Mouse (Mus musculus) CD4-positive naive resting alpha-beta T cell, adult 76 days (primary cell): ENCODE data around the gene Olfr1164. TPM values are rescaled to one million over a fixed set of nuclear protein-coding genes. Genes with fewer than 3 reads are reported as not detected.

Source experiments
- total RNA-seq: library from RNA; stranded (reverse); gene quantifications from one replicate; pipeline ENCODE4 v1.2.4, GENCODE M21; 2023

Olfr1164 gene
- total RNA-seq = not detected

DNA sequence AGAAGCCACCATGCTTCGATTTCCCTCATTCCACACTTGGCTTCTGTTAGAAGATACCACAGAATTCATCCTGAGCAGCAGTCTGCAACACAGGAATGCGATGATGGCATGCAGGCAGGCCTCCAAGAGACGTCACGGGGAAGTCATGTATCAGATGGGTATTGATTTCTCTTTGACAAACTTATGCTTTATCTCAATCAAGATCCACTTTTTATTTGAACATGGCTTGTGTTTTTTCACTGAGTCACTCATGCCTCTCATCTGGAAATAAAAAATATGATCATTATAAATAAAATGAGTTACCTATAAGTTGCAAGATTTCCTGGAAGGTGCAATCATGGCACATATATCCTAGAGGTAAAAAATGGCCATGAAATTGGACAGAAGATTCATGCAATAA lies at the start of gene Olfr1164:
Gene Olfr1164 (minus strand): TSS at position 101 of the 400 bp plus-strand sequence.

DNA sequence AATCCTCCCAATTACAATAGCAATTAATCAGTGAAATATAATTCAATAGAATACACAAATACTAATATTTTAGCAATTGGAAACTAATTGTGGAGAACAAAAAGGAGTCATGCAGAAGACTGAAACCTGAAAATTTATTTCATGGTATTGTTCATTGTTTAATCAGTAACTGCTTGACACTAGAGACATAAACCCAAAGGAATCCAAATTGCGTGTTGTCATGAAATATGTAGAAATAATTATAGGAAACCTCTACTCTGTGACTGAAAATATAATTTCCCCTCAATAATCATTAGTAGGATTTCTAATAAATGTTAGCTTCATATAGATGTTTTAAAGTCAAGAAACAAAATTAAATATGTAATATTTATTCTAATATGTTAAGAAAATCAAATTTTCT lies 34.4 kb upstream of the Olfr1164 start, which contains the start of gene Olfr1166:
Gene Olfr1166 (minus strand): TSS at position 101 of the 400 bp plus-strand sequence.

DNA sequence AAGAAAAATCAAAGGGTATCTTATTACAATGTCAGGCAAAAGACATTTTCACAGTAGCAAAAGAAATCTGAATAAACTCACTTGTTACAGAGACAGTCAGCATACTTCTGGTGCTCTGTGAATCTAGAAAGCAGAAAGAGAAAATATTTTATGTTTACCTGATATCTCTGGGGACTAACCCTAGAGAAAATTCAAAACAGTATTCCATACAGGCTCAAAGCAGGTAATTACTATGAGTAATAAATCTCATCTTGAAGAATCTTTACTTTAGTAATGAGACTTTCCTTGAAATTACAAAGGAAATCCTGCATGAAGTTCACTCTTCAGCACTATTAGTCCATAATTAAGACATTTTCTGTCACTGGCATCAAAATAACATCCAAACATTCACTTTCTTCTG lies 22.0 kb downstream of the Olfr1164 start, which contains the start of gene Olfr1163:
Gene Olfr1163 (minus strand): TSS at position 101 of the 400 bp plus-strand sequence.

DNA sequence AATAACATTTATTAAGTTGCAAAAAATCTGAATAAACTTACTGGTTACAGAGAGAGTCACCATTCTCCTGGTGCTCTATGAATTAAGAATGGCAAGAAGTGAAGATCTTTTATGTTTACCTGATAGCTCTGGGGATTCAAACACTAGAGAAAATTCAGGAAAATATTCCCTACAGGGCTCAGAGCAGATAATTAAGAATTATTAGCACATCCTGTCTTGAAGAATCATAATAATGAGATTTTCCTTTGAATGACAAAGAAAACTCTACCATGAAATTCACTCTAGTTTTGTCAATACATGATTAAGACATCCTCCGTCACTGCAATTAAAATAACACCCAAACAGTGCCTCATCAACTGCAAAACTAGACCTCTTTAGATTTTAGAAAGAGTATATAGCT lies 42.7 kb downstream of the Olfr1164 start, which contains the start of gene Olfr1162:
Gene Olfr1162 (minus strand): TSS at position 101 of the 400 bp plus-strand sequence.

Other genes starting within 250 kb of the Olfr1164 start
- not detected for gene Olfr1150-ps1, start 250.0 kb downstream of the Olfr1164 start, total RNA-seq
- gene Olfr1151, start 238.1 kb downstream of the Olfr1164 start, total RNA-seq = not detected
- gene Olfr1152, start 227.5 kb downstream of the Olfr1164 start, total RNA-seq = not detected
- not detected for gene Olfr1153, start 199.0 kb downstream of the Olfr1164 start, total RNA-seq
- gene Olfr1154, start 188.8 kb downstream of the Olfr1164 start, total RNA-seq = not detected
- not detected for gene Olfr1155, start 148.8 kb downstream of the Olfr1164 start, total RNA-seq
- gene Olfr1156, start 140.9 kb downstream of the Olfr1164 start, total RNA-seq = not detected
- gene Olfr1157, start 125.7 kb downstream of the Olfr1164 start, total RNA-seq = not detected
- not detected for gene Olfr74, start 119.3 kb downstream of the Olfr1164 start, total RNA-seq
- gene Olfr1158, start 103.9 kb downstream of the Olfr1164 start, total RNA-seq = not detected
- gene Olfr1160, start 85.7 kb downstream of the Olfr1164 start, total RNA-seq = not detected
- gene Olfr1161, start 71.2 kb downstream of the Olfr1164 start, total RNA-seq = not detected
- gene Olfr73, start 56.3 kb downstream of the Olfr1164 start, total RNA-seq = not detected
- gene Olfr1162, start 42.8 kb downstream of the Olfr1164 start, total RNA-seq = not detected
- gene Olfr1163, start 22.1 kb downstream of the Olfr1164 start, total RNA-seq = not detected
- not detected for gene Olfr1166, start 34.3 kb upstream of the Olfr1164 start, total RNA-seq
- gene Olfr1167, start 61.2 kb upstream of the Olfr1164 start, total RNA-seq = not detected
- not detected for gene Olfr1168, start 87.9 kb upstream of the Olfr1164 start, total RNA-seq
- not detected for gene Olfr1170, start 134.4 kb upstream of the Olfr1164 start, total RNA-seq
- gene Olfr1173, start 185.9 kb upstream of the Olfr1164 start, total RNA-seq = not detected
- not detected for gene Olfr1174-ps, start 221.2 kb upstream of the Olfr1164 start, total RNA-seq
- gene Olfr1175-ps, start 233.2 kb upstream of the Olfr1164 start, total RNA-seq = not detected
- not detected for gene Olfr1176, start 242.8 kb upstream of the Olfr1164 start, total RNA-seq